Mouse (Mus musculus): ENCODE measurements at regions not wholly inside any gene's neighbourhood (a gene's known extent, or its start where the extent isn't known, plus 50 kb on each side); places are given as distances from the start of the nearest gene placed in this dataset.

DNA sequence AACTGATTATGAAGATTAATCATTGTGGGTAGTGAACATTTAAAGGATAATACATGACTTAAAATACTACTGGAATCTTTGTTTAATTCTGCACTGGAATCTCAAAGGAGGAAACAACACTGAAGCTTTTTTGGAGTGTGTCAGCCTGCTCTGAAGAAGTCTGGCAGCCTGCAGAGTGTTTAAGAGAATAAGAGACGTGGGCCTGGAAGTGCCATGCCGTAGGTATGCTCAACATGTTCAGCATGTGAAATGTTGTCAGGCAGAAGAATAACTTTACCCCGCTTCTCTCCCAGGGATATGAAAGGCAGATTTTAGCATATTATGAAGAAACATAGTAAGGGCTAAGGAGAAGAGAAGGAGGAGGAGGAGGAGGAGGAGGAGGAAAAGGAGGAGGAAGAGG, 189.6 kb upstream of the Nrp1 start:
- no peak for DNase-seq

DNA sequence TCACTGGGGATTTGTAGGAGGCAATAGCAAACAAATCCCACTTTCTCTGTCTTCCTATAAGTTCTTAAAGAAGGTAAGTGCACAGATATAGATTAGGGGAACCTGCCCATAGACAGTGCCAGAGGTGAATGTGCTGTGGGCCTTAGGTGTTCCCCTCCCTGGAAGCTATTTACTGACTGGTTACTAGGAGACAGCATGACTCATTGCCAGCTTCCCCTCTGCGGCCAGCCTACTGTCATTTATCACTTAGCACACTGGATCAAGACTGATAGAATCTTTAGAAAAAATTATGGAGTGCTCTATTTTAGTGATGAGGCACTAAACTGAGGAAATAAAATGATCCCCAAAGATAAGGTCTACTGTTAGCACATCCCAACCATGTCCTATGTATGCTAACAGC, 187.3 kb upstream of the Nrp1 start:
- DNase-seq, result no peak

DNA sequence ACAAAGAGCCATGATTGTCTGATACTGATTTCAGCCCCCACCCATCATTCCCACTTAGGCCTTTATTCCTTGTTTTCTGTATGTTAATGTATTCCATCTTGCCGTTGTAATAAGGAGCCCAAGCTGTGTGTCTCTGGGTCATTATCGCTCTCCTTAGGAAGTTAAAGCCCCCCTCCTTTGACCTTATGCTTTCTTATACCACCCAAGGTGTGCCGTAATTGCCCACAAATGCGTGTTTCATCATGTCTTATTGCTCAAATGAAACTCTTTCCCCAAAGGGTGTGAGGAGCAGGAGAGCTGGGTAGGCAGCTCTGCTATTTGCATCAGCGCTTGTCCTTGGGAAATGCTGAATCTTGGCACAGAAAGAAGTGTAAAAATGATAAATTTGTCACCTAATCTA, 178.2 kb upstream of the Nrp1 start:
- DNase-seq, result no peak

DNA sequence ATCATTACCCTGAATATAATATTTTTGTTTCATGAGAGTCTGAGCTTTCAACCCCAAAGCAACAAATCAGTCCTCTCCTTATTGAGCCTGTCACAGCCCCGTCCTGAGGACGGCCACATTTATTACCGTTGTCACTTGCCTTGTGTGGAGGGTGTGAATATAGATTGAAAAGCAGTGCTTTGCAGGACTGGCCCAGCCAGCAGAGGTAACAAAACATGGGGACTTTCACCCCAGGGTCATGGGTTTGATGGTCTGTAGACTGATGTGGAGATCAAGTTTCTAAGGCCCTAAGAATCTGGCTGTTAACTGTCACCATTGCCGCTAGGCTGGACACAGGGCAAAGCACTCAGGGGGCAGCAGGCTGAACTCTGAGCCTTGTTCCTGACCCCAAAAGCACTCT, 175.3 kb upstream of the Nrp1 start:
- no peak for DNase-seq

DNA sequence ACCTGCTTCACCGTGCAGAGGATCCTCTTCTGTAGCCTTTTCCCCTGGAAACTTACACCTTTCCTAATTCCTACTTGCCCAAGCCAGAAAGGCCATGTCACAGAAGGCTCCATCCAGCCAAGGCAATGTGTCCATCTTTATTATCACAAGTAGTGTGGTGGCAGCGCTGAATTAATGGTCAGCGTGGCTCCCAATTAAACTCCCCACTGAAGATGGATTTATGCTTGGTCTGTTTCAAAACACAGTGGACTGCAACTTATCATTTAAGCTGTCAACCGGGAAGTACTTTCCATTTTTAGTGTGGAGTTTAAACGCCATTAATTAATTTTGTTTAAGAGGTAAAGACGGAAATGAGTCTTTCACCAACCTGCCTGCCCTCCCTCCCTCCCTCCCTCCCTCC, 170.1 kb upstream of the Nrp1 start:
- DNase-seq, result no peak

DNA sequence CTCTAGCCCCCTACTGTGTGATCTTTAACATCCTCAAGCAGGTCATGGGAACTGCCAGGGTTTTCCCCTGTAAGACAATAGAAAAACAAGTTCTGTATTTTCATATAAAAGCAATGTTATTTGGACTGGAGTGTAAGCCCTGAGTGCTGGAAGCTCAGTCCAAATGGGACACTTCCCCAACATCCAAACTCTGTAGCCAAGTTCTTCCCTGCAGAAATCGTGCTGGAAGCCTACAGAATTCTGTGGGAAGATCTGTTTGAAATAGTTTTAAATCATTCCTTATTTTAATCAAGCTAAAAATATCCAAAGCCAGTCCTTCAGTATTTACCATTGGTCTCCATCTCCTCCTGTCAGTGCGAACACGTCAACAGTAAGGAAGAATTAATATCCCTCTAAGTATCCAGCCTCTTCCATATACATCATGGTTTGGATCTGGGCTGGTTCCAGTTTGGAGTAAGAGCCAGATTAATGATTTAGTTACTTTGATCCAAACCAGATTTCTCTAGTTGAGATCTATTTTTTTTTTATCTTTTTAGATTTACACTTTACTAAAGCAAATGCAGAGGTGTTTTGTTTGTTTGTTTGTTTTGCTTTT, 165.0 kb upstream of the Nrp1 start:
- DNase-seq, result no peak

DNA sequence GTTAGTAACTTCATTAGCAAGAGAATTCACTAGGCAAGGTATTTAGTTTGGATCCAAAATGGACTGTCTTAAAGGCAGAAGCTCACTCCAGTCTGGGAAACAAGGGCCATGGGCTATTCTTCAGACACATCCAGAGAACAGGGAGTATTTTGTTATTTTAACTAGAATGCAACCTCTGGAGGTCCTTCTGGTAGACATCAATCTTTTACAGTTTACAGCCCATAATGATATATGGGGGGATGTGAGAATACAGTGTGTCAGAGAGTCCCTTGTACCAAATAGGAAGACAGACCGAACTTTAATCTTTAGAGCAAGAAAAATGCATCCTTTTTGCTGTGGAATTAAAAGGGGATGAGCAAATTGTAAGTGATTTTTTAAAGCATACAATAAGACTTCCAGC, 157.6 kb upstream of the Nrp1 start:
- no peak for DNase-seq

DNA sequence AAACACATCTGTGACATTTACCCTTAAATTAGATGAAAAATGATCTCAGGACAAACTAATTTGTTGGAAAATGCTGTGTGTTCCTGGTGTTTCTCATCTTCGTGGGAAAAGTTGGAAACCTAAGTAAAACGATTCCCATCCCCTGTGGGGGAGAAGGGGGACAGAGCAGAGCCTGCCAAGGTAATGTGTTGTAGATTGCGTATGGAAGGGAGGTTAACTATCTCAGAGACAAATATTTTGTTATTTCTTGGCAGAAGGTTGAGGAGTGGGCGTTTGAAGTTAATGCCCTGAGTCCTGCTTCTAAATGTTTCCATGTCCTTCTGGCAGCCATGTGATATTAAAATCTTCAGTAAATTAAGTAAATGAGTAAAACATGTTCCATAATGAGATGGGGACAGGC, 156.8 kb upstream of the Nrp1 start:
- no peak for DNase-seq

DNA sequence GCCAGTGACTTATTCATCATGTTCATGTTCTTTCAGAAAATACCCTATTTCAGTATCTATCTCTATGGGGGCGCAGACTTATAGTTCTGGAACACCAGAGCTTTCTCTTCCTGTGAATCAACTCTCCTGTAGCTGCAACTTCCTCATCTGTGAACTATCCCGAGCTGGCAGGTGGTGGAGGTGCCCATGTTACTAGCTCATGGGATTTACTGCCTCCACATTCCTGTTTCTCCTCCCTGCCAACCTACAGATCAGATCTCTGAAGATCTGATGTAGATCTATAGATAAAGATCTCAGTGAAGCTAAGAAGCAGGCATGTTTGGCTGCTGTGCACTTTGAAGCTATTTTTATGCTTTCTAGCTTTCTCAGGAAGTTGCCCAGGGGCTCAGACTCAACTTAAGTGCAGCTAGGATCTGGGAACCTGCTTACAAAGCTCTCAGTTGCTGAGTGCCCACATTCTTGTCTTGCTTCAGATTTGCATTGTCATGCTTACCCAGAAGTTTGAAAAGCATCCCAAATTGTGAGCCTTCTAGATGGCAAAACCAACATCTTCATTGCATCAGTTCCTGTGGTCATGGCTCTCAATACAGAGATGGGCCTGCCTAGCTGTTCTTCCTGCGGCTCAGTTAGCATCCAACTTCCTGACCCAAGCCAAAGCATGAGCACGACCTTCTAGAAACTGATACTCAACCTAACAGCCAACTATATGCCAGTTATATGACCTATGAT, 156.1 kb upstream of the Nrp1 start:
- no peak for DNase-seq

DNA sequence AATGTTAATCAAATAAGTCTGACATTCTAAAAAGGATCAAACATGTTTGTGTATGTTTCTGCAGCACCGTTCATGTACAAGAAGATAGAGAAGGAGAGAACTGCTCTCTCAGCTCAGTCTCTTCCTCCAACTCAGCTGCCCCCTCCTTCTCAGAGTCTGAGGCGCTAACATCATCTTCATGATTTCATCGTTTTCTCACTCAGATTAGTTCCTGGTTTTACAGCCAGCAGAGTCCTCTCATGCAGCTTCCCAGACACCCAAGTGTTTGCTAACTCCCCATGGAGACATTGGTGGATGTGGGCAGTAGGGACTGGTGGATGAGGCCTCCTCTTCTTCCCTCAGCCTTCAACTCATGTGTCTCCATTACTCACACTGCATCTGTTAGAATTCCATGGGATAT, 153.6 kb upstream of the Nrp1 start:
- DNase-seq, result no peak

DNA sequence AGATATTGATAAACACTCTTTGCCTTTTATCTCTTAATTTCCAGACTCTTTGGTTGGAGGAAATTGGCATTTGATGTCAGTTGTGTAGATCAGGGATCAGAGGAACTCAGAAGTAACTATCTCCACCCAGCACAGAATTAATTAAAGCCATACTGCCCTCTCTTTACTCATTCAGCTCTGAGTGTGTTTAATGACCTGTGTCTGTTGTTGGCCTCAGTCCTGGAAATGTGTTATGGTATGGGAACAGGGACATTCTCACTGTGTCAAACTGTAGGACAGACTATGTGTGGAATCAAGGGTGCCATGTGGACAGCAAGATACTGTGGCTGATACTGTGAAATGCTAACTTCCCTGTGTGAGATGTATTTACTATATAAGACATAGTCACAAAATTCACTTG, 151.3 kb upstream of the Nrp1 start:
- no peak for DNase-seq

DNA sequence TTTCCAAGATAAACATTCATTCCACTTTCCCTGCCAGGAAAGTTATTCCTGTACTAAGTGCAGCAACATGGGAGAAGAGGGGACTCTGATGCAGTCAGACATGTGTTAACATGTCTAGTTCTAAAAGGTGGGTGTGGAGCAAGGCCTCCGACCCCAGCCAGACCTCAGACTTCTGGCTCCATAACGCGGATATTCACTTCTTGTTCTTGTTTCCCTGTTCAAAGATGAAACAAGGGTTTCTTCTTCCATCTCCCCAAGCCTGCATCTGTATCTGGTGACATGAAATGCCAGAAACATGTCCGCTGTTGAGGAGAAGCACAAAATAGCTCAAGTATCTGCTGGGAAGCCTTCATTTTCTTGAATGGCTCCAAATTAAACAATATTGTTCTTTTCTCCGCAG, 147.6 kb upstream of the Nrp1 start:
- DNase-seq, result no peak

DNA sequence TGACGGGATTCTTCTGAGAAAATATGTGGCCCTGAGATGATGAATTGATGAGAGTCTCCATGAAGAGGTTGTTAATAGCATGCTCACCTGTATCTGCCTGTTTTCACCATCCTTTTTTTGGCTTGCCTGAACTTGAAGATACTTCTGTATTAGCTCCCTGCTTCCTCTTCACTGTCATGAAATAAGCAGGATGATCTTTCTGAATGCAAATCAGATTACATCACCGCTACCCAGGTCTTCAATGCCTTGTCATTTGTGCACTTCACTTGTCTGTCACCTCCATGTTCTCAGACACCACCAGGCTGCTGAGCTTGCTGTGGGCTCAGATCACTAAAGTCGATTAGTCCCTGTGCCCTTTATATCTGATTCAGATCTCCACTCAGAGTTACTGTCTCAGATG, 146.2 kb upstream of the Nrp1 start:
- DNase-seq, result no peak

DNA sequence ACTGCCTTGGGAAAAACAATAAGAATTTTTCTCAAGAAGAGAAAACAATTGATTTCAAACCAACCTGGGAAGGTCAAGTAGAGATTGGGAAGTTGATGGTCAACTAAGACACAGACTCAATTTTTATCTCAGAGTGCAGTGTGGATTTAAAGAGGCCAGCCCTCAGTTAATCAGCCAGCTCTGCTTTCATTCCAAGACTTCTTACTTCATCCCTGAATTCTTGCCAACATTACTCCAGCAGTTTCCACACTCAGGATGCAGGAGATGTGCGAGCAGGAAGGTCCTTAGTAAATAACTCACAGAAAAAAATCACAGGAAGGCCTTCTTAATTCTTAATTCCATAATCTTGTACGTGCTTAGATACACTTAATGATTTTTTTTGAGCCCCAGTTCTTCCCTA, 144.1 kb upstream of the Nrp1 start:
- DNase-seq, result no peak

DNA sequence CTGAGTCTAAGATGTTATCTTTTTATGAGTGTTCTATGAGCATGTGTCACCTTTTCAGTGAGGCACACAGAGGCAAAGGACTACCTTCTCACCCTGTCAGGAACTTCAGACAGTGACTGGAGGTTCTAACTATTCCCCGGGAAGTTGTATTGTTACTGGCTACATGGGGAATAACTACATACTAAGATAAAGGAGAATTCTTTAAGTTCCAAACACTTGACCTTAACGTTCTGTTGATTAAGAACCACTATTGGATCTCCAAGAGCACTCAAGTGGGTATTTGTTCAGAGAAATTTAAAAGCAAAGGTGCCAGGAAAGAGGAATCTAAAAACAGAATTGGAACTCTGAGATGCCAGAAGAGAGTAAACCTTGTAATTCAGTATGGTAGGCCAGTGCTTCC, 139.5 kb upstream of the Nrp1 start:
- DNase-seq, result no peak

DNA sequence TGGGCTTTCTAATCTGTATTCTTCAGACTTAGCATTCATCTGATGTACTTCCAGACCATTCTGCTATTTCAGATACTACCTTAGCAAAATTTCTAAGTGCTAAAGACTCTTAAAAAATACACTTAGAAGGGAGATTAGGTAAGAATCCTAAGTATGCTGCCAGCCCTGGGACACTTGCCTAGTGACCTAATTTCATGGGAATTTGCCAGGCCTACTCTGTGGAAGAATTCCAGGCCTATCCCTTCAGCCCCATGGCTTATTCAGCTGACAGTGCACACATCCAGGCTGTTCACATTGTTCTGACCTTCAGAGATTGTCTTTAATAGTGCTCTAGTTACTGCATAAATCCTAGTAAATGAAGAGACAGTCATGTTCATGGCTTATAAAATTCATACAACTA, 138.9 kb upstream of the Nrp1 start:
- DNase-seq, result peak; percentile 80

DNA sequence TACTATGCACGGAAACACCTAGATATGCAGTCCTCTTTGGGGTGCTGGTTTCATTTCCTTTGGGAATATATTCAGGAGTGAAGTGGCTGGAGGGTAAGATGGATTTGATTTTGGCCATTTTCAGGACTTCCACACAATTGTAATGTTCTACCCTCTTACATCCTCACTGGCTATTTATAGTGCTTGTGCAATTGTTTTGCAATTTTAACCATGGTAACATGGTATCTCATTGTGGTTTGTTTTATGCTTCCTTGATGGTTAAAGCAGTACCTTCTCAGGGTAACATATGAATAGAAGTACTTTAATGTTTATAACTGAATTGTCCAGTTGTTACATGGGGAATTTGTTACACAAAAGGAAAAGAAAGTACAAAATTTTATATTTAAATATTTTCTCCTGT, 135.3 kb upstream of the Nrp1 start:
- DNase-seq, result no peak

DNA sequence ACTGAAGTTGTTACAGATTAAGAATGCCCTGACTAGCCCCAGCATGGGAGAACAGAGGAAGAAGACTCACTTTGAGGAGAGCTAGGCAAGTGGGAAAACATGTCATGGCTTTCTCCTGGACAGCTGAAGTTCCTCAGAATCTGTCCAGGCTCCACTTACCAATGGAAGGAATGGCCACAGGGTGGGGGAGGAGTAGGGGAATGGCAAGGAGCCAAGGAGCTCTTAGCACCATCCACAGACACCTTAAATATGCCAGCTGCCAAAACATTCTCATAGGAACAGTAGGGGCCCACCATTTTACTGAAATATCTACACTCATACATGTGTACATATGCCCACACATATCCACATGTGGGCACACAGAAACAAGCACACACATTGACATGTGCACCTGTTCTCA, 134.9 kb upstream of the Nrp1 start:
- DNase-seq, result no peak

DNA sequence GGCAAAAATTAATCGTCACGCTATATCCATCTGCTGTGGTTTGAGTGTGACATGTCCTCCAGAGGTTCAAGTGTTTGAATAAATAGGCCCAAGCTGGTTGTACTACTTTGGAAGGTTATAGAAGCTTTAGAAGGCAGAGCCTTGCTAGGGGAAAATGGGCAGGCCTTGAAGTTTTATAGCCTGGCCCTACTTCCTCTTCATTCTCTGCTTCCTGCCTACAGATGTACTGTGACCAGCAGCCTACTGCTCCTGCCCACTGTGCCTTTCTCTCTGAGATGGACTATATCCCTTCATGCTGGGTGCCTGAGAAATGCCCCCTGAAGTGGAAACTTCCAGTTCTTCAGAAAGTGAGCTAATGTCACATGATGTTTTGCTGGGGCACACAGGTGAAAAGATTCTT, 133.3 kb upstream of the Nrp1 start:
- DNase-seq, result no peak

DNA sequence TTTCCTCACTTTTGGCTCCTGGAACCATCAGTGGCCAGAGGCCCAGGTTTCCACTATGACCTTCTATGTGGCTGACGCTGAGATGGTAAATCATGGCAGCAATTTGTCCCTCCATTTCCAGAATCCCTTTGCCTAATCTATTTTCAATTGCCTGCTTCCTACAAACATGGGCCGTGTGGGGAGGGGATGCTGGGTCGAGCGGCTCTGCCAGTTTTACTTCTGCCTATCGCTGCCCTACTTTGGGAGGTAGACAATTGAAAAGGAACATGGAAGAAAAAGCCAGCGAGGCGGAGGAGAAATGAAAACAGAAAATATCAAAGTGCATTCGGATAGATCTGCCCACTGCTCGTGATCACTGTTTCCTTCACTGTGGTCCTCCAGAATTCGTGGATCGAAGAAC, 123.3 kb upstream of the Nrp1 start:
- DNase-seq, result no peak

DNA sequence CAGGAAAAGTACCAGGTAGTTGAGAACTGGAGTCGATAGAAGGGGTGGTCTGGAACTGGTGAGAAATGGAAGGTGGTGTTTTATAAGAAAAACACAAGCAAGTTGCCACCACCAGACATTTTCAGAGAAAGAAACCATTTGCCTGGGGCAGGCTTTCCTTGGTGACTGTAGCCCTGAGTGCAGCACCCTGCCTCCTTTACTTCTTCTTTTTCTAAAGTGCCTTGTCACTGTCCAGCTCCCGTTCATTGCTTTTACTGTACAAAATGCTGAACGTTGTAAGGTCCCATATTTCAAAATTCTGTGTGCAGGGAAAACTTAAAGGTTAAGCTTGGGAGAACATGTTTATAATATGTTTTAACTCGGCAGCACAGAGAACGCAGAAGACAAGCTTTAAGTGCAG, 122.9 kb upstream of the Nrp1 start:
- no peak for DNase-seq

DNA sequence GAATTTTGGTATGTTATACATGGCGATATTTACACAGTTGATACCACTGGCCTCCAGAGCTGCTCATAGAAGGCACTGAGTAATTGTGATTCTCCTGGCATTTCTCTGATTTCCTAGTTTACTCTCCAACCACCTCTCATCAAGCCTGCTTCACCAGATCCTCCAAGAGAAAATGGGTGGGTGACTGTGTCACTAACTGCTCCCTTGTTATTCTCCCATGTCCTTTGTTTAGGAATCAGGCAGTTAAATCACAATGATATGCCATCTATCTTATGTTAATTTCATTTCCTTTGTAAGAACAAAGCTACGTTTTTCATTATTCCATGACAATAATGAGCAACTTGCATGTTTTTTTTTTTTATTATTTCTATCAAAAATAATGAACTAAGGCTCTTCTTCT, 122.3 kb upstream of the Nrp1 start:
- DNase-seq, result no peak

DNA sequence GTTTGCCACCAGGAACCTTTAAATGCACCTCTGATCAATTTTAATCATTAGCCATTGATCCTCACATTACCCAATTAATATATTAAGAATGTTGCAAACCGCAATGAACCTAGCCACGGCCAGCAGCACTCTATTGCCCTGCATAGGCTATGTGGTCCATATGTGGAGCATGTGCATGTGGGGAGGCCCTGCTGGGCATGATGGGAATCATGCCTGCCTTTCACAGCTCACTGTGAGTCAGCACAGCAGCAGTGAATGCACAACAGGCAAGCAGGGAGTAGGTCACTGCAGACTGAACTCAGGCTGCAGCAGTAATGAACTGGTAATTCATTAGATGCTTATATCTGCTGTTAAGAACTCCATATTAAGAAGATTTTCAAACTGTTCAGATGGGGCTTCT, 119.5 kb upstream of the Nrp1 start:
- no peak for DNase-seq

DNA sequence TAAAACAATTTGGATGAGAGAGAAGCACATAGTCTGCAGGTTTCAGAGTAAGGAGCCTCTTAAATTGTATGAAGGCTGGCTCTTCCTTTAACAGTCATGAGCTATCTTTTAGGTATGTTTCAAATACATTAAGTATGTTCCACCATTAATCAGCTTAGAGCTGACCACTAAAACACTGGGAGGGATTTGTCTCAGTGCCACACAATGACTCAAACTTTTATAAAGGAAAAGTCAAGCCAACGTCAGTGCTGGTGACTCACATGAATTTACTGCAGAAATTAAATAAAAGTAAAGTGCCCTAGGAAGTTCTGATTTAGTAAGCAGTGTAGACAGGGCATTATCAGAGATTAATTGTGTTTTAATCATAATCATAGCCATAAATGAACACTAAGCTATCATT, 118.6 kb upstream of the Nrp1 start:
- DNase-seq, result no peak

DNA sequence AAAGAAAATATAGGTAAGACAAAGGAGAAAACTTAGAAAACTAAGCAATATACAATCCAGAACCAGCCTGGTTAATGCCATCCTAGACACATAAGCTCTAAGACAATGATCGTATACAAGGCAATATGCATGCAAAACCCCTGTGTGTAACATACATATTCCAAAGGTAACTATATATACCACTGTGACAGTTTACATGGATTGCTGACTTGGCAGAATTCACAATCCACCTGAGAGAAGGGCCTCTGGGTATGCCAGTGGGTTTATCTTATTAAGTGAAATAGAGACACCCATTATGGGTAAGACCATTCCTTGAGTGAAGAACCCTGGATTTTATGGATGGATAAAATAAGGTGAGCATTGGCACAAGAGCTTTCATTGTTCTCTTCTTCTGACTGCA, 117.2 kb upstream of the Nrp1 start:
- no peak for DNase-seq

Data from cerebellum, adult 9-10 months (tissue).